Mouse (Mus musculus) hindbrain, embryonic 14.5 days (tissue): ENCODE data around the gene Ddi2. TPM values are rescaled to one million over a fixed set of nuclear protein-coding genes. Genes with fewer than 3 reads are reported as not detected.
A peak's percentile ranks its signal among the peaks of the same experiment; 100 is the strongest.

Source experiments
- ATAC-seq: fragments of 200-750 bp; cut with Nextera tagmentation; 2 replicates; pipeline ENCODE4 v1.8.0; 2017; ENCODE audit warnings: moderate number of reproducible peaks, mild to moderate bottlenecking, moderate TSS enrichment, moderate library complexity; ENCODE audit not compliant: low FRiP score
- DNase-seq: peaks from one replicate; pipeline ENCODE4 v3.0.0-alpha.2; 2015; ENCODE audit warnings: low spot score
- H3K27ac ChIP-seq: fragments of 300-500 bp; sonication (generic); 2 replicates; pipeline ENCODE4 v1.5.1; 2014; ENCODE audit warnings: mild to moderate bottlenecking, moderate library complexity
- H3K27me3 ChIP-seq: fragments of 300-500 bp; sonication (generic); 2 replicates; pipeline ENCODE4 v1.6.1; 2014; ENCODE audit warnings: mild to moderate bottlenecking, low read length, mixed read lengths; ENCODE audit not compliant: control insufficient read depth, insufficient read depth
- H3K36me3 ChIP-seq: fragments of 300-500 bp; sonication (generic); replicated peaks from 2 replicates; pipeline ENCODE4 v1.6.1; 2014; ENCODE audit not compliant: control insufficient read depth, insufficient read depth
- H3K4me1 ChIP-seq: fragments of 300-500 bp; sonication (generic); replicated peaks from 2 replicates; pipeline ENCODE4 v1.6.1; 2014; ENCODE audit warnings: antibody characterized with exemption, low read length, mixed read lengths; ENCODE audit not compliant: control insufficient read depth, insufficient read depth
- H3K4me2 ChIP-seq: fragments of 300-500 bp; sonication (generic); replicated peaks from 2 replicates; pipeline ENCODE4 v1.6.1; 2014; ENCODE audit warnings: mild to moderate bottlenecking, moderate library complexity
- H3K4me3 ChIP-seq: fragments of 300-500 bp; sonication (generic); replicated peaks from 2 replicates; pipeline ENCODE4 v1.5.1; 2014; ENCODE audit warnings: mild to moderate bottlenecking, low read length
- H3K9ac ChIP-seq: fragments of 300-500 bp; sonication (generic); 2 replicates; pipeline ENCODE4 v1.6.1; 2014
- H3K9me3 ChIP-seq: fragments of 300-500 bp; sonication (generic); 2 replicates; pipeline ENCODE4 v1.6.1; 2016; ENCODE audit warnings: low read length; ENCODE audit not compliant: control insufficient read depth
- WGBS: fragments of 180-500 bp; shearing (Covaris S2); extraction: QIAGEN DNeasy Blood & Tissue Kit; methylation state at CpG from one replicate; pipeline ENCODE4 v1.1.7; 2014; 5-methylcytosine and 5-hydroxymethylcytosine counted together
- polyA plus RNA-seq: library from polyadenylated mRNA; unstranded; fragments of >200 nt; fragmentation: Nextera tagmentation; extraction: Ambion mirVana; gene quantifications from 2 replicates; pipeline ENCODE4 v1.2.1, GENCODE M21; 2014

Gene Ddi2
- polyA plus RNA-seq, 1 experiment from 2014 or later: 12.0 TPM

GRCm38 (mm10) chr4:141749557-141749956, 26.3 kb upstream of the Ddi2 start:
- Histone ChIP-seq H3K36me3 (no peaks in the 10 kb centered on the region), H3K4me3 (no peak overlapping the region), H3K4me2 (no peak overlapping the region), H3K27ac (no peak overlapping the region), H3K4me1 (no peaks in the 10 kb centered on the region), H3K9ac (no peak overlapping the region), H3K9me3 (no peaks in the 10 kb centered on the region), H3K27me3 (no peaks in the 10 kb centered on the region)
- no peak for ATAC-seq
- no peak for DNase-seq
- WGBS: 28% methylated on average over 11 of the region's 11 CpGs

GRCm38 (mm10) chr4:141746578-141747346, 23.5 kb upstream of the Ddi2 start, which contains the start of gene Agmat:
Gene Agmat (plus strand): TSS chr4:141746672.
- Histone ChIP-seq H3K9ac (no peak within 1 kb of the TSS), H3K36me3 (no peaks in the 10 kb centered on the region), H3K9me3 (no peaks in the 10 kb centered on the region), H3K4me1 (no peaks in the 10 kb centered on the region), H3K4me3 (no peak within 1 kb of the TSS), H3K27me3 (no peaks in the 10 kb centered on the region), H3K27ac (no peak within 1 kb of the TSS), H3K4me2 (no peak within 1 kb of the TSS)
- DNase-seq (no peak), ATAC-seq (no peak)
- 29% methylated on average over 25 of the region's 25 CpGs for WGBS

GRCm38 (mm10) chr4:141742381-141742780, 19.2 kb upstream of the Ddi2 start:
- Histone ChIP-seq H3K4me1 (no peaks in the 10 kb centered on the region), H3K36me3 (no peaks in the 10 kb centered on the region), H3K27me3 (no peaks in the 10 kb centered on the region), H3K9me3 (no peaks in the 10 kb centered on the region), H3K4me2 (no peak overlapping the region), H3K9ac (no peak overlapping the region), H3K27ac (no peak overlapping the region), H3K4me3 (no peak overlapping the region)
- ATAC-seq (no peak), DNase-seq (no peak)
- WGBS: 87% methylated on average over 4 of the region's 4 CpGs

GRCm38 (mm10) chr4:141741856-141742255, 18.6 kb upstream of the Ddi2 start:
- no peak overlapping the region for H3K4me3 ChIP-seq
- DNase-seq: no peak
- no peaks in the 10 kb centered on the region for H3K36me3 ChIP-seq
- WGBS: 74% methylated on average over 9 of the region's 9 CpGs
- no peaks in the 10 kb centered on the region for H3K4me1 ChIP-seq
- no peaks in the 10 kb centered on the region for H3K27me3 ChIP-seq
- H3K9me3 ChIP-seq: no peaks in the 10 kb centered on the region
- H3K27ac ChIP-seq: no peak overlapping the region
- no peak overlapping the region for H3K9ac ChIP-seq
- ATAC-seq: no peak
- H3K4me2 ChIP-seq: no peak overlapping the region

- Histone ChIP-seq H3K9ac (no peak overlapping the region), H3K36me3 (no peaks in the 10 kb centered on the region), H3K4me1 (peaks cover 5% of the 10 kb centered on the region; the same call in 1 of the 2 replicates), H3K4me3 (no peak overlapping the region), H3K27me3 (no peaks in the 10 kb centered on the region), H3K27ac (no peak overlapping the region), H3K4me2 (no peak overlapping the region), H3K9me3 (no peaks in the 10 kb centered on the region)
- 80% methylated on average over 8 of the region's 8 CpGs for WGBS
- DNase-seq: no peak
- ATAC-seq: no peak
Measured at GRCm38 (mm10) chr4:141738015-141738414, 14.8 kb upstream of the Ddi2 start.

- Histone ChIP-seq H3K9ac (no peak overlapping the region), H3K27ac (no peak overlapping the region), H3K9me3 (no peaks in the 10 kb centered on the region), H3K4me3 (no peak overlapping the region), H3K4me2 (no peak overlapping the region), H3K36me3 (no peaks in the 10 kb centered on the region), H3K27me3 (no peaks in the 10 kb centered on the region), H3K4me1 (peaks cover 5% of the 10 kb centered on the region; the same call in 1 of the 2 replicates)
- 83% methylated on average over 4 of the region's 4 CpGs for WGBS
- DNase-seq (no peak), ATAC-seq (no peak)
Measured at GRCm38 (mm10) chr4:141736856-141737255, 13.6 kb upstream of the Ddi2 start.

GRCm38 (mm10) chr4:141735206-141735560, 12.0 kb upstream of the Ddi2 start:
- no peaks in the 10 kb centered on the region for H3K9me3 ChIP-seq
- H3K27me3 ChIP-seq: no peaks in the 10 kb centered on the region
- H3K9ac ChIP-seq: peak overlapping the region; percentile 57; the same call in 1 of the 2 replicates
- ATAC-seq: no peak
- H3K27ac ChIP-seq: no peak overlapping the region
- peak overlapping the region; percentile 35 for H3K4me3 ChIP-seq
- no peak for DNase-seq
- 25% methylated on average over 9 of the region's 9 CpGs for WGBS
- peaks cover 5% of the 10 kb centered on the region; the same call in 1 of the 2 replicates for H3K4me1 ChIP-seq
- H3K36me3 ChIP-seq: no peaks in the 10 kb centered on the region
- peak overlapping the region; percentile 80 for H3K4me2 ChIP-seq

GRCm38 (mm10) chr4:141734446-141735205, 11.4 kb upstream of the Ddi2 start:
- peak overlapping the region; percentile 80 for H3K4me2 ChIP-seq
- H3K36me3 ChIP-seq: no peaks in the 10 kb centered on the region
- no peak overlapping the region for H3K27ac ChIP-seq
- 6% methylated on average over 24 of the region's 24 CpGs for WGBS
- H3K4me3 ChIP-seq: peak overlapping the region; percentile 35
- peaks cover 5% of the 10 kb centered on the region; the same call in 1 of the 2 replicates for H3K4me1 ChIP-seq
- H3K9ac ChIP-seq: peak overlapping the region; percentile 57
- no peaks in the 10 kb centered on the region for H3K9me3 ChIP-seq
- DNase-seq (peak; percentile 90), ATAC-seq (peak; percentile 97)
- no peaks in the 10 kb centered on the region for H3K27me3 ChIP-seq

GRCm38 (mm10) chr4:141731766-141732165, 8.5 kb upstream of the Ddi2 start:
- WGBS: 80% methylated on average over 5 of the region's 5 CpGs
- H3K4me2 ChIP-seq: no peak overlapping the region
- no peak for ATAC-seq

More at GRCm38 (mm10) chr4:141731766-141732165, 8.5 kb upstream of the Ddi2 start:
- Histone ChIP-seq H3K36me3 (no peaks in the 10 kb centered on the region), H3K9me3 (no peaks in the 10 kb centered on the region), H3K9ac (no peak overlapping the region), H3K27ac (no peak overlapping the region), H3K4me3 (no peak overlapping the region), H3K4me1 (peaks cover 5% of the 10 kb centered on the region; the same call in 1 of the 2 replicates), H3K27me3 (no peaks in the 10 kb centered on the region)
- DNase-seq: no peak
